Mouse (Mus musculus) left cerebral cortex, postnatal 4 days (tissue): ENCODE data around the gene Pla2g4e. TPM values are rescaled to one million over a fixed set of nuclear protein-coding genes. Genes with fewer than 3 reads are reported as not detected.
"Not testable (repeated sequence)": the region's sequence is repeated elsewhere in the genome, so short reads cannot be mapped to it uniquely, and the experiment has no call there.

ENCODE experiments used
- DNase-seq: peaks from one replicate; pipeline ENCODE4 v3.0.0-alpha.2; 2022
- intact Hi-C: fragments of 180-260 bp; cut with DNase I; formaldehyde crosslinking; loops from one replicate; pipeline ENCODE4 v1.15.1; 2025
- total RNA-seq, 2 experiments: library from RNA; stranded (reverse); gene quantifications; 2 replicates each; pipeline ENCODE4 v1.2.3; 2021

Gene Pla2g4e
- total RNA-seq, 2 experiments from 2014 or later, result 42.0 to 42.3 TPM

GRCm38 (mm10) chr2:120238733-120239132 is 6.4 kb downstream of the Pla2g4e start:
- intact Hi-C loops, DNase-seq: not testable (repeated sequence)

GRCm38 (mm10) chr2:120237784-120238183 is 7.4 kb downstream of the Pla2g4e start:
- intact Hi-C loops, result no loop called here

GRCm38 (mm10) chr2:120235947-120236640 is 9.0 kb downstream of the Pla2g4e start:
- no peak for DNase-seq
- intact Hi-C loops, result no loop called here

More at GRCm38 (mm10) chr2:120237784-120238183, 7.4 kb downstream of the Pla2g4e start:
- DNase-seq, result no peak

- intact Hi-C loops, result no loop called here
- DNase-seq, result no peak
These were observed 9.8 kb downstream of the Pla2g4e start for GRCm38 (mm10) chr2:120235381-120235780.

- no peak for DNase-seq
- intact Hi-C loops, result no loop called here
These were observed 13.5 kb downstream of the Pla2g4e start for GRCm38 (mm10) chr2:120231642-120232041.

GRCm38 (mm10) chr2:120214600-120214999 is 30.5 kb downstream of the Pla2g4e start:
- no peak for DNase-seq
- intact Hi-C loops, result no loop called here

- DNase-seq, result no peak
- intact Hi-C loops, result no loop called here
These were observed 33.7 kb downstream of the Pla2g4e start for GRCm38 (mm10) chr2:120211448-120211847.

- no peak for DNase-seq
- intact Hi-C loops, result no loop called here
These were observed 37.2 kb downstream of the Pla2g4e start for GRCm38 (mm10) chr2:120207926-120208325.

GRCm38 (mm10) chr2:120207028-120207427 is 38.1 kb downstream of the Pla2g4e start:
- intact Hi-C loops, result no loop called here
- no peak for DNase-seq

GRCm38 (mm10) chr2:120203742-120204141 is 41.4 kb downstream of the Pla2g4e start:
- intact Hi-C loops, result no loop called here

GRCm38 (mm10) chr2:120200077-120200476 is 45.1 kb downstream of the Pla2g4e start:
- intact Hi-C loops, result no loop called here
- DNase-seq, result peak; percentile 10

More at GRCm38 (mm10) chr2:120203742-120204141, 41.4 kb downstream of the Pla2g4e start:
- no peak for DNase-seq

- no peak for DNase-seq
- intact Hi-C loops, result loop anchor here (5.0 kb wide), 1 partner anchor 89 kb away; no protein-coding TSS in a partner anchor
These were observed 57.0 kb downstream of the Pla2g4e start for GRCm38 (mm10) chr2:120188174-120188573.

- intact Hi-C loops, result loop anchor here (5.0 kb wide), 1 partner anchor 90 kb away; no protein-coding TSS in a partner anchor
- no peak for DNase-seq
These were observed 57.6 kb downstream of the Pla2g4e start for GRCm38 (mm10) chr2:120187583-120187982.

- DNase-seq, result no peak
- intact Hi-C loops, result loop anchor here (5.0 kb wide), 1 partner anchor 92 kb away; no protein-coding TSS in a partner anchor
These were observed 59.4 kb downstream of the Pla2g4e start for GRCm38 (mm10) chr2:120185527-120186276.

GRCm38 (mm10) chr2:120178936-120179335 is 66.2 kb downstream of the Pla2g4e start:
- intact Hi-C loops, result no loop called here

GRCm38 (mm10) chr2:120173718-120174117 is 71.4 kb downstream of the Pla2g4e start:
- intact Hi-C loops, result loop anchor here (5.0 kb wide), 1 partner anchor 104 kb away; no protein-coding TSS in a partner anchor
- DNase-seq, result peak; percentile 61

More at GRCm38 (mm10) chr2:120178936-120179335, 66.2 kb downstream of the Pla2g4e start:
- DNase-seq, result no peak

- DNase-seq, result no peak
- intact Hi-C loops, result loop anchor here (5.0 kb wide), 1 partner anchor 106 kb away; no protein-coding TSS in a partner anchor
These were observed 73.8 kb downstream of the Pla2g4e start for GRCm38 (mm10) chr2:120171362-120171761.

- intact Hi-C loops, result loop anchor here (5.0 kb wide), 1 partner anchor 107 kb away; no protein-coding TSS in a partner anchor
- DNase-seq, result no peak
These were observed 74.4 kb downstream of the Pla2g4e start for GRCm38 (mm10) chr2:120170726-120171125.

- intact Hi-C loops, result loop anchor here (5.0 kb wide), 1 partner anchor 82 kb away; no protein-coding TSS in a partner anchor
- no peak for DNase-seq
These were observed 75.8 kb downstream of the Pla2g4e start for GRCm38 (mm10) chr2:120169382-120169781.

- no peak for DNase-seq
- intact Hi-C loops, result loop anchor here (5.0 kb wide), 1 partner anchor 80 kb away; no protein-coding TSS in a partner anchor
These were observed 77.4 kb downstream of the Pla2g4e start for GRCm38 (mm10) chr2:120167763-120168162.

GRCm38 (mm10) chr2:120165474-120165873 is 79.7 kb downstream of the Pla2g4e start:
- no peak for DNase-seq
- intact Hi-C loops, result loop anchor here (5.0 kb wide), 1 partner anchor 78 kb away; no protein-coding TSS in a partner anchor
